Mouse (Mus musculus) bone marrow, adult 2 months (tissue): Measurements from ENCODE around the gene Trim32.

Experiments used
- CTCF ChIP-seq: fragments of 200-500 bp; IDR thresholded peaks from 2 replicates; pipeline ENCODE4 v1.5.1; 2011; ENCODE audit warnings: low read length, control low read depth; ENCODE audit not compliant: control insufficient read depth, insufficient read depth
- POLR2A ChIP-seq: fragments of 200-500 bp; IDR thresholded peaks from 2 replicates; pipeline ENCODE4 v1.6.1; 2011; ENCODE audit warnings: low read depth, mild to moderate bottlenecking, control low read depth, low read length, borderline replicate concordance; ENCODE audit not compliant: control insufficient read depth

DNA sequence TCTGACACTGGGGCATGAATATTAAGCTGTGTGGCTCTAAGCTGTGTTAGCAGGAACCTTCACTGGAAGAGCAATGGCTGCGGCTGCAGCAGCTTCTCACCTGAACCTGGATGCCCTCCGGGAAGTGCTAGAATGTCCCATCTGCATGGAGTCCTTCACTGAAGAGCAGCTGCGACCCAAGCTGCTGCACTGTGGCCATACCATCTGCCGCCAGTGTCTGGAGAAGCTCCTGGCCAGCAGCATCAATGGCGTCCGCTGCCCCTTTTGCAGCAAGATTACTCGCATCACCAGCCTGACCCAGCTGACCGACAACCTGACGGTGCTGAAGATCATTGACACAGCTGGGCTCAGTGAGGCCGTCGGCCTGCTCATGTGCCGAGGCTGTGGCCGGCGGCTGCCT is 8.3 kb downstream of the Trim32 start:
- TF ChIP-seq POLR2A = no peak
- TF ChIP-seq CTCF = no peak
